Mouse (Mus musculus): ENCODE measurements around the gene Nsf.
"Not testable (repeated sequence)": the region's sequence is repeated elsewhere in the genome, so short reads cannot be mapped to it uniquely, and the experiment has no call there.

Nsf gene

GRCm38 (mm10) chr11:103953896-103954292, at the start of gene Nsf:
Nsf (minus strand) TSS chr11:103954056.
- peak; percentile 78 for DNase-seq (ENCODE audit: low read depth)

DNA sequence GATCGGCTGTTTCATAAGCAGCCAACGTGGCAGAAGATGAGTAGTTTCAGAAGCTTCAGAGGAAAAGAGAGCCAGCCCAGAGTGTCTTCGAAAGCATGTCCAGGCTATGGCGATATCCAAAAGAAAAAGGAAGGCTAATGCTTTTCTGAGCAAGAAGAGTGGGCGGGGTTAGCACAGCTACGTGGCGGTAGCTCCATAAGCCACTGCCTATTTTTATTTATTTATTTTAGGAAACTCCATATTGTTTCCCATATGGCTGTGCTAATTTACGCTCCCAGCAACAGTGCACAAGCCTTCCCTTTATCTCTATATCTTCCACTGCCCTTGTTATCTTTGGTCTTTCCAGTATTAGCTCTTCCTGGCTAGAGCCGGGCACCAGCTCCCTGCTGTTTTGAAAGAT, 49.5 kb upstream of the Nsf start:
- no peak for DNase-seq (ENCODE audit: low read depth)

- no peak for DNase-seq (ENCODE audit: low read depth)
Measured at GRCm38 (mm10) chr11:104002191-104002590, 48.3 kb upstream of the Nsf start.

DNA sequence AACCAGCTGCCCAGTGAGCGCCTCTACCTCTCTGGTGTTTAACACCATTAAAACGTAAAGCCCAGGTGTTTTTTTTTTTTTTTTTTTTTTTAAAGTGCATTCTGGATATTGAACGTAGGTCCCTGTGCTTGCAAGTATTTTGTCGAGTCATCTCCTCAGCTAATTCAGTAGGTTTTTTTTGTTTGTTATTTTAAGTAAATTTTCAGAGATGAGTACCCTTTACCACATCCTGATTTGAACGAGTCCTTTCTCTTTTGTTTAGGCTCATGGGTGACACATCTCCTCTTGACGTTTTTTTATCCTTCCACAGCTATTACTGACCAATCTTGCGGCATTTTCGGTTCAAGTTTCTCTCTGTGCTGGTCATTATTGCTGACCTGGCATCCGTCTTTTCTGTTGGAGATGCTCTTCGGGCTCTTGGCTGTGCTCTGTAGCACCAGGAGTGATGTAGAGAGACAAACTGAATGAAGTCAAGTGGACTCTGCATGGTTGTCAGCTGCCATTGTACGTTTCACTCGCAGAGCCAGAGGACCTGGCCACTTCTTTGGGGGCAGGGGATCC, 47.6 kb upstream of the Nsf start:
- peak; percentile 78 for DNase-seq (ENCODE audit: low read depth)

DNA sequence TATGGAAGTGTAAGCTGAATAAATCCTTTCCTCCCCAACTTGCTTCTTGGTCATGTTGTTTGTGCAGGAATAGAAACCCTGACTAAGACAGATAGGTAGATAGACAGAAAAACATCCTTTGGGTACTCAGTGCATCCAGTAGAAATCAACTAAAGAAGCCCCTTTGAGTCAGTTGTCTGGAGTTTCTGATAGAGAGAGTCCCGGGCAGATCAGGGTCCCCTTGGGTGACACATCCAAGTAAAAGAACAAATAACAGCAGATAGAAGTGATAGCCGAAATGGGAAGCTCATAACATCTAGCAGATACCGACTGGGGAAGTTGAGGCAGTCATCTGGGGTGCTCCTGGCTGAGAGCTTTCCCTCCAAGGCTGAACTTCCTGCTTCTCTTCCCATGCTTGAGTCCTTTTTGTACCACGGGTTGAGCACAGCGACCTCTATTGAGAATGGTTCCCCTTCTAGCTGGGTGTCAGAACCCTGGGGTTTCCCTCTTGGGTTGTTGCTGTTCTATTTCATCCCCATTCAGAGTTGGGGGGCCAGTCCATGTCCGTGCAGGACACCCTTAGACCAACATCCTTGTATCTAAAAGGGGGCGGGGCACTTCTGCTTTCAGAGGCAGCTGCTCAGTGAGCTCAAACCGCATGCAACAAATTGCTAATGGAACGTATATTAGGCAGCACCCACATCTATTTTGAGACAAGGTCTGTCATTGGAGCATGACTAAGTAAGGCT, 47.0 kb upstream of the Nsf start:
- DNase-seq (ENCODE audit: low read depth) = peak; percentile 90

GRCm38 (mm10) chr11:103998737-103999136, 44.9 kb upstream of the Nsf start:
- DNase-seq (ENCODE audit: low read depth) = no peak

- peak; percentile 78 for DNase-seq (ENCODE audit: low read depth)
Measured at GRCm38 (mm10) chr11:103997385-103997784, 43.5 kb upstream of the Nsf start.

DNA sequence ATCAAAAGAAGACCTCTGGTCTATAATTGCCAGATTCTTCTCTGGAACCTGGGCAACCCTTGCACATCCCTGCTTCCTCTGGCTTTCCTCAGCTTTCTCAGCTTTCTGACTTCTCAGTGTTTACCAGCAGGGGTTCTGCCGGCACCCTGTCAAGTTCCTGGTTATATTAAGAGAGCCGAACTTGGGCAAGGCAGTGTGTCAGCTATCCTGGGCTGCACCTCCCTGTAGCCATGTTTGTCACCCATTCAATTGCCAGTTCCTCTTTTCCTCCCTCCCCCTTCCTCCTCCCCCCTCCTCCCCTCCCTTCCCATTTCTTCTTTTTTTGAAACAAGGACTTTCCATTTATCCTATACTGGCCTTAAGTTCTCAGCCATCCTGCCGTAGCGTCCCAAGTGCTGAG, 38.8 kb upstream of the Nsf start:
- peak; percentile 29 for DNase-seq (ENCODE audit: low read depth)

DNA sequence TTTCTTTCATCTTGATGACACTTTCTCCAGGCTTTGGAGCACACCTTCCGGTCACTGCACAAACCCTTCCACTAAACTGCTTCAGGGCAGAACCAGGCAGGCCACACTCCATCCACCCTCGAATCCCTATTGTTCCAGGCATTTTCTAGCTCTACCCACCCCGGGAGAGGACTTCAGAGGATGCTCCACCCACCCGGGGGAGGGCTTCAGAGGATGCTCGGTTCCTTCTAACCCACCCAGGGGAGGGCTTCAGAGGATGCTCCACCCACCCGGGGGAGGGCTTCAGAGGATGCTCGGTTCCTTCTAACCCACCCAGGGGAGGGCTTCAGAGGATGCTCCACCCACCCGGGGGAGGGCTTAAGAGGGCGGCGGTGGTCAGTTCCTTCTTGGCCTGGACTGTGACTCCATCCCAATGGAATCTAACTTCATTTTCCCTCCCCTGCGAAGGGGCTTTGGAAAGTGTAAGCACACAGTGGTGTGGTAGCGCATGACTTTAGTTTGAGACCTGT, 36.2 kb upstream of the Nsf start:
- not testable (repeated sequence) for DNase-seq (ENCODE audit: low read depth)

DNA sequence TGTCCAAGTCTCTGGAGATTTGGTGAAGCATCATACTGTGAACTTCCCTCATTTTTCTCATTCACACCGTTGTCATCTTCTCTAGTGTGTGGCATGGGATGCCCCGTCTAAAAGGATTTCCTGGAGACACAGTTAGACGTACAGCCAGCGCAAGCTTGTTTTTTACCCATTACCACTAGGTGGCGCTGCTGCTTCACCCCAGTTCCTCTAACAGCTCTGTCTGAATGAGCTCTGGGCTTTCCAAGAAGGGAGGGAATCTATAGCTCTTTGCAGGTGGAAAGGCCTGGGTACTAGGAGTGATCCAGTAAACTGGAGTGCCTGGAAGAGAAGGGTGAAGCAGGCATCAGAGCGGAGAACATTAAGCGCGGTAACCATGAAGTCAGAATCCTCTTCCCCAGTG, 33.6 kb upstream of the Nsf start:
- DNase-seq (ENCODE audit: low read depth) = peak; percentile 86

GRCm38 (mm10) chr11:103984067-103984466, 30.2 kb upstream of the Nsf start:
- peak; percentile 68 for DNase-seq (ENCODE audit: low read depth)

- no peak for DNase-seq (ENCODE audit: low read depth)
Measured at GRCm38 (mm10) chr11:103981826-103982225, 28.0 kb upstream of the Nsf start.

GRCm38 (mm10) chr11:103979381-103979780, 25.5 kb upstream of the Nsf start:
- peak; percentile 60 for DNase-seq (ENCODE audit: low read depth)

DNA sequence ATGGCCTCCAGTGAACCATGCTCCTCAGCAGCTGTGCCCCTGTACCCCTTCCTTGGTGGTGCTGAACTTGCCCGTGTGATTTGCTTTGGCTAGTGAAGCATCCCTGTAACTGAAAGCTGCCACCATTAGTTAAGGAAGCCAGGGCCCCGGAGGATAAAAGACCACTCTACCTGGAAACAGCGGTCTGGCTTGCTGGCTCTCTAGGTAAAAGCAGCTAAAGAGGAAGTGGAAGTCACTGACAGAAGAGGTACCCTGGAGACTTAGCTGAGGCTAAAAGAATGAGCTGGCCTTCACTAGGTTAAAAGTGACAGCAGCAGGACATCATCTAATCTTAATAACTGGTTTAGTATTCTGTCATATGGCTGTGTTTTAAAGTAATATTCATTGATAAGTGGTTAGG, 17.0 kb upstream of the Nsf start:
- no peak for DNase-seq (ENCODE audit: low read depth)

GRCm38 (mm10) chr11:103969278-103969677, 15.4 kb upstream of the Nsf start:
- DNase-seq (ENCODE audit: low read depth) = no peak

- DNase-seq (ENCODE audit: low read depth) = peak; percentile 34
Measured at GRCm38 (mm10) chr11:103967106-103967735, 13.4 kb upstream of the Nsf start.

- peak; percentile 71 for DNase-seq (ENCODE audit: low read depth)
Measured at GRCm38 (mm10) chr11:103956866-103957265, 3.0 kb upstream of the Nsf start.

- DNase-seq (ENCODE audit: low read depth) = peak; percentile 50
Measured at GRCm38 (mm10) chr11:103953032-103953895, 592 bp downstream of the Nsf start.

DNA sequence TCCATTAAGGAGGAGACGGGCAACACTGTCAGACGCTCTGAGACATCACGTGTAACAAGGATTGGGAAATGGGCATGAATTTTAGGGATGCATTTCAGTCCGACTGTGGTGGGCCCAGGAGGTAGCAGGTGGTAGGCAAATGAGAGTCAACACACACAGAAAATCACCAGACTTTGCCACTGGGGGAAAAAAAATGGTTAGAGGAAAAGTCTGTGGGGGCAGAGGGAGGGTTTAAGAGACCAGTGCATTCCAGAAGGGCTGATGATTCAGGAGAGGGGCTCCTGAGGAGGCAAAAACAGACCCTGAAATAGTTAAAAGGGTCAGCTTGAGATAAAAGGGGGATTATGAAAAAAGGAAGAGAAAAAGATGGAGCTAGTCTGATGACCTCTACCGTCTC, 1.2 kb downstream of the Nsf start:
- no peak for DNase-seq (ENCODE audit: low read depth)

GRCm38 (mm10) chr11:103951106-103951505, 2.8 kb downstream of the Nsf start:
- peak; percentile 23 for DNase-seq (ENCODE audit: low read depth)

- no peak for DNase-seq (ENCODE audit: low read depth)
Measured at GRCm38 (mm10) chr11:103948952-103949351, 4.9 kb downstream of the Nsf start.

GRCm38 (mm10) chr11:103942740-103943139, 11.1 kb downstream of the Nsf start:
- no peak for DNase-seq (ENCODE audit: low read depth)

Measured in 416B (cell line).